Mouse (Mus musculus): ENCODE data around the gene Cers2. TPM values are rescaled to one million over a fixed set of nuclear protein-coding genes. Genes with fewer than 3 reads are reported as not detected.

Gene Cers2
- total and polyA plus RNA-seq, 3 experiments, result 70.6 to 105 (median 89.8) TPM

DNA sequence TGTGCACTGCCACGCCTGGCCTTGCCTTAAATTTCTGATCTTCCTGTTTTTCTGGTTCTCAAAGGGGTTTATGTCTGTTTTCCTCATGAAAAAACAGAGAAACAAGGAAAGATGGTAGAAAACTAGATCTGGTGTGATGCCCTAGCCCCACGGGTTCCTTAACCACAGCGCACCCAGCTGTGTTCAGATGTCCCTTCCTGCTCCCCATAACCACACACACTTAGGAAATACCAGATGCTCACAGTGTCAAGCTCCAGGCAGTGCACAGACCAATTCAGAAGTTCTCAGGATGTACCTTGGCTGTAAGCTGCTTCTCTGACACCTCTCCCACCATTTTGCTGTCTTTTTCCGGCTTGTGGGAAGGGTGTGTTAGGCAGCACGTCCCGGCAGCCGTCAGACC, 20.3 kb upstream of the Cers2 start:
- in situ Hi-C loops (cut with MboI; ENCODE audit: low pct_ligation_motif_present, low pct_unique_long_range_greater_than_20kb, low sequenced_read_pairs) (no loop called here), dilution Hi-C loops (cut with MboI; ENCODE audit: extremely low pct_ligation_motif_present, extremely low pct_unique_long_range_greater_than_20kb, low sequenced_read_pairs) (no loop called here)
- no peak for DNase-seq (ENCODE audit: extremely low read depth)
- Histone ChIP-seq H3K9me3 (replicated peaks; ENCODE audit: low read length) (no peaks in the 10 kb centered on the region), H3K27ac (ENCODE audit: insufficient read depth, low read depth) (no peak overlapping the region), H3K36me3 (replicated peaks in 1 of 2; ENCODE audit: control insufficient read depth in 1 of 2, insufficient read depth in 1 of 2, low read length in 1 of 2) (peaks cover 20 to 59% of the 10 kb centered on the region in 2 experiments), H3K79me2 (replicated peaks; ENCODE audit: control insufficient read depth, extremely low read depth, insufficient read depth, poor library complexity, severe bottlenecking) (no peaks in the 10 kb centered on the region), H3K27me3 (replicated peaks) (no peaks in the 10 kb centered on the region), H3K4me1 (ENCODE audit: control insufficient read depth in 1 of 2, insufficient read depth in 2 of 2) (peaks cover 0 to 23% of the 10 kb centered on the region in 2 experiments; a peak in 3 of 4 replicates), H3K9ac (ENCODE audit: insufficient read depth, low read depth) (no peak overlapping the region), H3K4me2 (ENCODE audit: insufficient read depth, low read depth, poor library complexity, severe bottlenecking) (no peak overlapping the region), H3K4me3 (replicated peaks in 1 of 3; ENCODE audit: low read depth in 2 of 3, low read length in 2 of 3, poor library complexity in 1 of 3) (no peak overlapping the region)
- TF ChIP-seq JUN (IDR thresholded peaks at IDR 0.05; ENCODE audit: insufficient read depth, low read depth, low read length) (no peak), RAD21 (IDR thresholded peaks at IDR 0.05; ENCODE audit: low read depth, low read length) (no peak), JUND (conservative IDR thresholded peaks at IDR 0.05; ENCODE audit: low read depth, low read length) (no peak), UBTF (IDR thresholded peaks at IDR 0.05; ENCODE audit: low read depth, low read length) (no peak), CHD2 (IDR thresholded peaks at IDR 0.05; ENCODE audit: low read length) (no peak), BHLHE40 (IDR thresholded peaks at IDR 0.05; ENCODE audit: low read depth, low read length) (no peak), KAT2A (IDR thresholded peaks at IDR 0.05; ENCODE audit: insufficient replicate concordance, low read length) (no peak), TCF12 (IDR thresholded peaks at IDR 0.05; ENCODE audit: low read depth, low read length) (no peak), SMC3 (IDR thresholded peaks at IDR 0.05; ENCODE audit: low read depth, low read length) (no peak), POLR2A (IDR thresholded peaks at IDR 0.05; ENCODE audit: low read depth, low read length) (no peak)

DNA sequence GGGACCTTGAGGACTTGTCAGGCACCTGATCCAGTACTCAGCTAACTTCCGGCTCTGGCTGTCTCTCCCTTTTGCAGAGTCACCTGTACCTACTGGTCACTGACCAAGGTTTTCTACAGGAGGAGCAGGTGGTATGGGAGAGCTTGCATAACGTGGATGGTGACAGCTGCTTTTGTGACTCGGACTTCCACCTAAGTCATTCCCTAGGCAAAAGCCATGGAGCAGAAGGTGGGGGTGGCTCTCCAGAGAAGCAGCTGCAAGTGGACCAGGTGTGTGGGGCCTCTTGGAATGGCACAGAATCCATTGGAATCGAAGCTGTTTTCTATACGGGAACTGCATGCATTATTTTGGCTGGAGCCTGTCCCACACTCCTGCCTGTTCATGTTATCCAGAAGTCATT, 19.9 kb upstream of the Cers2 start:
- no peak for DNase-seq (ENCODE audit: extremely low read depth)
- in situ Hi-C loops (cut with MboI; ENCODE audit: low pct_ligation_motif_present, low pct_unique_long_range_greater_than_20kb, low sequenced_read_pairs), result no loop called here
- dilution Hi-C loops (cut with MboI; ENCODE audit: extremely low pct_ligation_motif_present, extremely low pct_unique_long_range_greater_than_20kb, low sequenced_read_pairs), result no loop called here
- H3K36me3 ChIP-seq (replicated peaks in 1 of 2; ENCODE audit: control insufficient read depth in 1 of 2, insufficient read depth in 1 of 2, low read length in 1 of 2), result peaks cover 20 to 60% of the 10 kb centered on the region in 2 experiments
- H3K4me3 ChIP-seq (replicated peaks in 1 of 3; ENCODE audit: low read depth in 2 of 3, low read length in 2 of 3, poor library complexity in 1 of 3), result no peak overlapping the region
- no peaks in the 10 kb centered on the region for H3K79me2 ChIP-seq (replicated peaks; ENCODE audit: control insufficient read depth, extremely low read depth, insufficient read depth, poor library complexity, severe bottlenecking)
- peaks cover 0 to 23% of the 10 kb centered on the region in 2 experiments; a peak in 3 of 4 replicates for H3K4me1 ChIP-seq (ENCODE audit: control insufficient read depth in 1 of 2, insufficient read depth in 2 of 2)
- H3K9ac ChIP-seq (ENCODE audit: insufficient read depth, low read depth), result no peak overlapping the region
- H3K27me3 ChIP-seq (replicated peaks), result no peaks in the 10 kb centered on the region
- no peak overlapping the region for H3K27ac ChIP-seq (ENCODE audit: insufficient read depth, low read depth)
- TF ChIP-seq RCOR1 (conservative IDR thresholded peaks at IDR 0.05; ENCODE audit: low read depth, low read length) (no peak), SIN3A (IDR thresholded peaks at IDR 0.05; ENCODE audit: low read length) (no peak), USF2 (conservative IDR thresholded peaks at IDR 0.05; ENCODE audit: low read depth, low read length) (no peak), SMC3 (IDR thresholded peaks at IDR 0.05; ENCODE audit: low read depth, low read length) (no peak), JUND (conservative IDR thresholded peaks at IDR 0.05; ENCODE audit: low read depth, low read length) (no peak), MXI1 (IDR thresholded peaks at IDR 0.05; ENCODE audit: low read depth, low read length) (no peak)
- H3K9me3 ChIP-seq (replicated peaks; ENCODE audit: low read length), result no peaks in the 10 kb centered on the region
- no peak overlapping the region for H3K4me2 ChIP-seq (ENCODE audit: insufficient read depth, low read depth, poor library complexity, severe bottlenecking)
